Mouse (Mus musculus): ENCODE measurements at regions not wholly inside any gene's neighbourhood (a gene's known extent, or its start where the extent isn't known, plus 50 kb on each side); places are given as distances from the start of the nearest gene placed in this dataset.

DNA sequence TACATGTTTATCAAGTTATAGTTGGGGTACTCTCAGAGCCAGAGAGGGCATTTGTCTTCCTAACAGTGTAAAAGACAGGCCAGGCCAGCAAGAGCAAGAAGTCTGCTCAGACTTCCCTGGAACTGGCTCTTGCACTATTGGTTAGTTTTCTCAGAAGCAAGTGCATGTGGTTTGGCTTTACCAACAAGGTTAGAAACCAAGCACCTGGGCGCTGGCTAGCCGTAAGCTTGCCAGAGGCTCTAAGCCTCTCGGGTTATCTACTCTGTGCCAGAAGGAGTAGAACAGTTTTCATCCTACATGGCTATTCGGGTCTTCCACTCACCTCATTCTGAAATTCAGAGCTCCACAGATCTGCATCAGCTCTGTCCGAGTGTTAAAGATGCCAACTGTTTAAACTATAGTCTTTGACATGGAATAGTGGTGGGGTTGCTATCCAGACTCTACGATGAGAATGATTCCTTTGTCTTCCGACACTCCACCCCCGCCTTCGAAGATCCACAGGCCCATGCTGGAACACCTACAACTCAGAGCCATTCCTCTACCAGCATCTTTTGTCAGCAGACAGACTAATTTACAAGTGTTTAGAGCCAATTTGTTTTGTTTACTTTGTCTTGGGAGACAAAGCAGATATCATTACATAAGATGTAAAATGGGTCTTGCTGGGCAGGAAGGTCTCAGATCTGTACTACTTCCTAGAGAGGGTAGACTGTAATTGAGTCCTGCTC lies 338.4 kb upstream of the Jarid2 start:
- no peak overlapping the region for H3K9ac ChIP-seq
- no peaks in the 10 kb centered on the region for H3K36me3 ChIP-seq (ENCODE audit: poor library complexity, severe bottlenecking)
- no peaks in the 10 kb centered on the region for H3K27me3 ChIP-seq
- ATAC-seq, result no peak
- no peaks in the 10 kb centered on the region for H3K9me3 ChIP-seq (replicated peaks)
- WGBS, result 84% methylated on average over 9 of the region's 9 CpGs
- H3K4me2 ChIP-seq, result no peak overlapping the region
- H3K4me1 ChIP-seq, result no peaks in the 10 kb centered on the region
- no peak overlapping the region for H3K4me3 ChIP-seq
- H3K27ac ChIP-seq, result no peak overlapping the region

DNA sequence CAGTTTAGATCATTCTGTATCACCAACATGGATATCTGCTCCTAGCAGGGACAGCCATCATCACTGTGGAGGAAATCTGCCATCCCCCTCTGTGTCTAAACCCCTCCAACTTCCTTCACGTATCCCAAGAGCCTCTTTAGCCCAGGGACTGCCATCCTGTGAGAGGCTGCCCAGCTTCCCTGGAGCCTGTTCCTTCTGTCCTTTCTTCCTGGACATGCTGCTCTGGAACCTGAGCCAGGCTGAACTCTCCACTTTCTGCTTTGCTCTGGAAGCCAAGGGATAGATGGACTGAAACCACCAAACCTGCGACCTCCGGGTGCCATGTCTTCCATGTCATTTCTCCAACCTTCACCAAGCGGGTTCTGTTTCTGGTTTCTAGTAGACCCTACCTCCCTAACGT lies 335.3 kb upstream of the Jarid2 start:
- H3K4me3 ChIP-seq, result no peak overlapping the region
- peaks cover 5% of the 10 kb centered on the region; the same call in 1 of the 2 replicates for H3K4me1 ChIP-seq

DNA sequence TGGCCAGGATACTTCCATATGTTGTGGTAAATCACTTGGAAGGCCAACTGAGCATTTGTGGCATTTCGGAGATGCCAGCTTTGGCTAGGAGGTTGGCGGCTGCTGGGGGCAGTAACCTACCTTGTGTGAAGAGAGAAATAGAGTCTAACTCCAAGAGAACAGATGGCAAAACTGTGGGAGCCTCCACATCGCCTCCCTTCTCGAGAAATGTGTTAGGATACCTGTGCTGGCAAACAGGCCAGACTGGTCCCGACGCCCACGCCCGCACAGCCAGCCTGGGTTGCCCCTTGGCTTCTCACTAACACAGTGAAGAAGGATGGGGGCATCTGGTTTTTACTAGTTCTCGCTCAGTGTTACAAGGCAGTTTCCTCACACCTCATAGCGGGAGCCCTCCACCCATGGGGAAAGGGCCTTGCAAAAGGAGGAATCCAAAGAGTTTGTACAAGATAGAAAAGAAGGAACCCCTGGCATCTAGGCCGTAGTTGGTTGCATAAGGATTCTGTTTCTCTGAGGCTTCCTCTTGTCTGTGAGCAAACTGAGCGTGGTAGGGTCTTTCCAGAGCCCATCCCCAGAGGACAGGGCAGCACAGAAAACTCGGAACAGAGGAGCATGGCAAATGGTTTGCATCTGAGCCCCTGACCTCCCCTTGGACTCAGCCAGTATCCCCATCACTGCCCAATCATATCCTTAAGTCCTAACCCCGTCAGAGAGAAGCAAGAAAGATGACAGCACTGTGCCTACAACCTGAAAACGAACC lies 330.5 kb upstream of the Jarid2 start:
- no peak for ATAC-seq
- Histone ChIP-seq H3K4me1 (peaks cover 12% of the 10 kb centered on the region), H3K9ac (no peak overlapping the region), H3K9me3 (replicated peaks) (no peaks in the 10 kb centered on the region), H3K36me3 (ENCODE audit: poor library complexity, severe bottlenecking) (no peaks in the 10 kb centered on the region), H3K4me3 (no peak overlapping the region), H3K27ac (no peak overlapping the region), H3K27me3 (no peaks in the 10 kb centered on the region), H3K4me2 (no peak overlapping the region)
- 76% methylated on average over 15 of the region's 15 CpGs for WGBS

More for the DNA sequence above, 335.3 kb upstream of the Jarid2 start:
- 95% methylated on average over 5 of the region's 5 CpGs for WGBS
- H3K27ac ChIP-seq, result no peak overlapping the region
- no peaks in the 10 kb centered on the region for H3K9me3 ChIP-seq (replicated peaks)
- ATAC-seq, result no peak
- H3K27me3 ChIP-seq, result no peaks in the 10 kb centered on the region
- no peak overlapping the region for H3K4me2 ChIP-seq
- no peaks in the 10 kb centered on the region for H3K36me3 ChIP-seq (ENCODE audit: poor library complexity, severe bottlenecking)
- no peak overlapping the region for H3K9ac ChIP-seq

DNA sequence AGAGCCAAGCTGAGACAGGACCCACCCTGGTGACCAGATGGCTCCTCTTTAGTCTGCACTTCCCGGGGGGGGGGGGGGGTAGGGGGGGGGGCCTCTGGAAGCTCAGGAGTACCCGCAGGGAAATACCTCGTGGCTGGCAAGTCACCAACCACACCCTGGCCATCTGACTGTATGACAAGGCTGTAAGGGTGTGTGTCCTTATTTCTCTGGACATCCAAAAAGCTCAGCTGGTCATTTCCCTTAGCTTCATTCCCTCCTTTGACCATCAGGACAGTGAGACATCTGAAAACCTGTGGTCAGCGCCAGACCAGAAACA lies 329.9 kb upstream of the Jarid2 start:
- H3K27me3 ChIP-seq, result no peaks in the 10 kb centered on the region
- H3K27ac ChIP-seq, result no peak overlapping the region
- no peaks in the 10 kb centered on the region for H3K36me3 ChIP-seq (ENCODE audit: poor library complexity, severe bottlenecking)
- peaks cover 12% of the 10 kb centered on the region for H3K4me1 ChIP-seq
- H3K9ac ChIP-seq, result no peak overlapping the region
- 53% methylated on average over 3 of the region's 4 CpGs for WGBS
- no peaks in the 10 kb centered on the region for H3K9me3 ChIP-seq (replicated peaks)
- no peak for ATAC-seq
- H3K4me3 ChIP-seq, result no peak overlapping the region
- H3K4me2 ChIP-seq, result no peak overlapping the region

DNA sequence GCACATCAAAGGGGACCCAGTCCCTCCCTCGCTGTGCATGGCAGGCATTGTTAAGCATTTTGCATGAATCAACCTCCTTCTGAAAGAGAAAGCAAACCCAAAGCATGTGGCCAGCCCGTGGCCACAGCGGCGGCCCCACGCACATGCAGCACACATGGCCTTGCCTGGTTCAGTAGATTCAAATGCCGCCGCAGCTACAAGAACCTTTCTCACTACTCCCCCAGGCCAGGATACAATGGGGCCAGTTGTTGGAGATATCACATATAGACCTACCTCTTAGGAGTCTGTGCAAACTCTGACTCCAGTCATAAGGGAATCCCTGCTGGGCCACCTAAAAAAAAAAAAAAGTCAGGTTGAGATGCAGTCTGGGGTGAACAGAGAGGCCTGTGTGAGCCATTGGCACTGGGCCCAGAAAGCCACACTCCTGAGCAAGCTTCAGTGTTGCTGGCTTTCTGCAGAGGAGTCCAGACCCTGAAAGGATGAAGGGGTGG lies 329.4 kb upstream of the Jarid2 start:
- Histone ChIP-seq H3K4me3 (no peak overlapping the region), H3K27me3 (no peaks in the 10 kb centered on the region), H3K9ac (no peak overlapping the region), H3K4me2 (no peak overlapping the region), H3K4me1 (peaks cover 12% of the 10 kb centered on the region), H3K9me3 (replicated peaks) (no peaks in the 10 kb centered on the region), H3K36me3 (ENCODE audit: poor library complexity, severe bottlenecking) (no peaks in the 10 kb centered on the region), H3K27ac (no peak overlapping the region)
- ATAC-seq, result no peak
- 55% methylated on average over 7 of the region's 7 CpGs for WGBS

DNA sequence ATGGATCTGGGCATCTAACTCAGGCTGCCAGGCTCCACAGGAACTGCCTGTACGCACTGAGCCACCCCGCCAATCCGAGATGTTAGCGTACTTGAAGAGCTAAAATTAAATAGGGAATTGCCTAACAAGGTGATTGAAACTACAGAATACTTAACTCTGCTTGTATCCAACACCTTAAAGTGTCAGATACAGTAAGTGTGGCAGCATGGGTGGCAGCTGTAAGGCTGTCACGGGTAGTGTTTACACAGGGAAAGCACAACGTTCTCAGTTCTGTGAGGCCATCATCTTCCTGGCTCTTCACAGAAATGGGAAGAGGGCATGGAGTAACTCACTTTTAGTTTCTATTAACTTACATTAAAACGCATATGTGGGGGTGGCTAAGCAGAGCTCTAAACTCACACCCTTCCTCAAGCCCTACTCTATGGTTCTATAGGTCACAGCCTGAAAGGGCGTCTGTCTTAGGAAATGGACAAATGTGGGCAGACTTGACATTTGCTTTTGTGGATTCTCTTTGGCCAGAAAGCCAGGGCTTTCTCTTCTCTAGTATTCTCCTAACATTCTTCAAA lies 325.2 kb upstream of the Jarid2 start:
- Histone ChIP-seq H3K36me3 (ENCODE audit: poor library complexity, severe bottlenecking) (no peaks in the 10 kb centered on the region), H3K27ac (no peak overlapping the region), H3K4me3 (no peak overlapping the region), H3K4me1 (peaks cover 7% of the 10 kb centered on the region), H3K4me2 (no peak overlapping the region), H3K9ac (no peak overlapping the region), H3K27me3 (no peaks in the 10 kb centered on the region), H3K9me3 (replicated peaks) (no peaks in the 10 kb centered on the region)
- 87% methylated on average over 8 of the region's 8 CpGs for WGBS
- ATAC-seq, result no peak

DNA sequence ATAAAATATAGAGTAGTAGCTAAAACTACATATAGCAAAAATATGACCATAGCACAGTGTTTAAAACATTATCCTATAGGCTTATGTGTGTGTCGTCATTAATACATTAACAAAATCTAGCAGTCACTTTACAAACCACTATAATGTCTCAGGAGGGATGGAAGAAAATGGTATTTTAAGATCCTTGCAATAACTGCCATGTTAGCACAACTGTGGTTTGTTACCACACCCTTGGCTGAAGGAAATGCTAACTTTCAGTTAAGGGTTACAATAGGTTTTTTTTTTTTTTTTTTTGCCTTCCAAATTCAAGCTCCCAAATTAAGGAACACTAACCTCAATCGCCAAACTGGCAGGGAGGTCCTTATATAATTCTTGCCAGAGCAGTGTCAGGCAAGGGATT lies 322.0 kb upstream of the Jarid2 start:
- H3K9me3 ChIP-seq (replicated peaks), result no peaks in the 10 kb centered on the region
- WGBS, result 88% methylated on average over 2 of the region's 2 CpGs
- no peak overlapping the region for H3K4me3 ChIP-seq

DNA sequence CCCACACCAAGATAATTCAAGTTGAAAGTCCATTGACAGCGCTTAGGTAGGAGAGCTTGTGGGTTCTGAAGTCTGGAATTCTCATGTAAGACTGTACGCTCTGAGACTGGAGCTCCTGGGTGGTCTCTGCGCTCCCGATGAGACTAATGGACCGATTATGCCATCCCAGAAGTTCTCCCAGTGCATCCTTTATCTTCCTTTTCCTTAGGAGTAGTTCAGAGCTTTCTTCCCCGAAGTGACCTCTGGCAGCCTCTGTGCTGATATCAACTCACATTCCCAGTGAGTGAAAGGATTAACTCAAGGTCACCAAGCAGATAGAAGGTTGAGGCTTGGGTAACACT lies 320.7 kb upstream of the Jarid2 start:
- Histone ChIP-seq H3K9ac (no peak overlapping the region), H3K27me3 (no peaks in the 10 kb centered on the region), H3K36me3 (ENCODE audit: poor library complexity, severe bottlenecking) (no peaks in the 10 kb centered on the region), H3K4me1 (no peaks in the 10 kb centered on the region), H3K9me3 (replicated peaks) (no peaks in the 10 kb centered on the region), H3K4me2 (no peak overlapping the region), H3K4me3 (no peak overlapping the region), H3K27ac (no peak overlapping the region)
- ATAC-seq, result no peak
- 90% methylated on average over 6 of the region's 6 CpGs for WGBS

More for the DNA sequence above, 322.0 kb upstream of the Jarid2 start:
- H3K4me2 ChIP-seq, result no peak overlapping the region
- no peaks in the 10 kb centered on the region for H3K36me3 ChIP-seq (ENCODE audit: poor library complexity, severe bottlenecking)
- ATAC-seq, result no peak
- H3K4me1 ChIP-seq, result no peaks in the 10 kb centered on the region
- H3K27ac ChIP-seq, result no peak overlapping the region
- H3K27me3 ChIP-seq, result no peaks in the 10 kb centered on the region
- H3K9ac ChIP-seq, result no peak overlapping the region

DNA sequence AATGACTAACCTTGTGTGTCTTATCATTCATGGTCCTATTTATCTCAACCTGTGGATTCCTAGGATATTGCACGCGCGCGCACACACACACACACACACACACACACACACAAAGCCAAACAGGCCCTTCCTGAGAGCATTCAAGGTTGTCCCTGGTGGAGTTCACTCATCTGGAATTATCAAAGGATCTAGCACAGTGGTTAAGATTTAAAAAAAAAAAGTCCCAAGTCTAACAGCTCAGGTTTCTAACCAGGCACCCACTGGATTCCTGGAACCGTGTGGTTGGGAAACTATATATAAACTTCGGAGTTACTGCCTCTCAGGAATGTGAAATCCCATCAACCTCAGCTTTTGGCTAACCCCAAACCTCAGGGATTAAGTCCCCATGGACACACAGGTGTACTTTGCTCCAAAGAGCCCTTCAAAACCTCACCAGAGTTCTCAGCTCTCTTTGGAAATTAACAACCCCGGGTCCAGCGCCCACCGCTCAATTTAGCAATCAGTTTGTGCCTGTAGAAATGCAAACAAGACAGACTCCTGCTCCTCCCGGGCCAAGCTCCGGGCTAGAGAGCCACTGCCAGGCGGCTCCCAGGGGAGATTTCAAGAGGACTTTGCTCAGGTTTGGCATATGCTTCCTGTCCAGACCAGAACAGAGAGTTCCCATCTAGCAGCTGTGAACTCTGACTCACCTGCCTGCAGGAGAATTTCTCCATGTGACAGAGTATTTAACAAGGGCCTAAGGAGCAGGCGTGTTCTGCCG lies 320.1 kb upstream of the Jarid2 start:
- no peak overlapping the region for H3K9ac ChIP-seq
- H3K27ac ChIP-seq, result no peak overlapping the region
- H3K4me1 ChIP-seq, result no peaks in the 10 kb centered on the region
- H3K4me3 ChIP-seq, result no peak overlapping the region
- H3K36me3 ChIP-seq (ENCODE audit: poor library complexity, severe bottlenecking), result no peaks in the 10 kb centered on the region
- no peak for ATAC-seq
- no peaks in the 10 kb centered on the region for H3K9me3 ChIP-seq (replicated peaks)
- 73% methylated on average over 14 of the region's 14 CpGs for WGBS
- no peak overlapping the region for H3K4me2 ChIP-seq
- no peaks in the 10 kb centered on the region for H3K27me3 ChIP-seq

DNA sequence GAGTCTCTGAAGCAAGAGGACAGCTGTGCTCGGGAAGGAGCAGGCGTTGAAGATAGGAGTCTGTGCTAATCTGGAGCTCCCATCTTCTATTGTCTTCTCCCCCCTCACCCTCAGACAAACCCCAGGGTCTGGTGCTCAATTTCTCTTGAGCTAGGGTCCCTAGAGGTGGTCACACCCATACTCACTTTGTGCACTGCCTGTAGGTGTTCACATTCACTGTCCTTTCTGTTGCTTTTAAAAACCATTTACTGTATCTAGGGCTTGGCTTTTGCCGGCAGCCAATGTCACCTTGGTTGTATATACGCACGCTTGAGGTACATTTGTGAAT lies 319.6 kb upstream of the Jarid2 start:
- H3K36me3 ChIP-seq (ENCODE audit: poor library complexity, severe bottlenecking), result no peaks in the 10 kb centered on the region
- no peaks in the 10 kb centered on the region for H3K27me3 ChIP-seq
- WGBS, result 90% methylated on average over 5 of the region's 5 CpGs
- no peaks in the 10 kb centered on the region for H3K9me3 ChIP-seq (replicated peaks)
- H3K4me2 ChIP-seq, result no peak overlapping the region
- H3K4me1 ChIP-seq, result no peaks in the 10 kb centered on the region
- no peak for ATAC-seq
- no peak overlapping the region for H3K9ac ChIP-seq
- no peak overlapping the region for H3K4me3 ChIP-seq
- no peak overlapping the region for H3K27ac ChIP-seq

DNA sequence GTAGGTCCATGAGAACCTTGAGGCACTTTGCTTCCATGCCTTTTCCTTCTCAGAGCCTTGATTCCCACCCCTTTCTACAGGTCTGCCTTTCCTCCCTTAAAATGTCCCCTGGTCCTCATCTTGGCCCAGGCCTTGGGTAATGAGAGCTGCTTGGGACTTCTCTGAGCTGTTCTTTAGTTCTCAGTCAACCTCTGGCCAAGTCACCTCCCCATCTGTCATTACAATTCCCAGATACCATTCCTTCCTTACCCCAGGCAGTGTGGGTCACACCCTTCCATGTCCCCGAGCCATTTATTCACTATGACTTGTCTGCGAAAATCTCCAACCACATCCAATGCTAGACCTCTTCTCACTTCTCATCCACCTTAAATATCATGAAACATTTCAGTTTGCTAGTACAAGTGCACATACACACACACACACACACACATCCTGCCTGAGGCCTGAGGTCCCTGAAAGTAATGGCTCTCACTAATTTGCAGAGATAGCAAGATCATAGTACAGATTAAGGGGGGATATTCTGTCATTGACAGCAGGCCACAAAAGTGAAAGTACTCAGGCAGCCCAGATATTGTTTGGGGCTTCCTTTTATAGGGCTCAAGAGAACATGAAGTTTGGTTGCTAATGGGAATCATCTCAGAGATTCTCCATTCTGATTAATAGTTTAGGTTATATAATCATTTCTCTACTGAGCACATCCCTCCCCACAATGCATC lies 317.3 kb upstream of the Jarid2 start:
- Histone ChIP-seq H3K9ac (no peak overlapping the region), H3K4me3 (no peak overlapping the region), H3K4me1 (peaks cover 4% of the 10 kb centered on the region), H3K27ac (no peak overlapping the region), H3K36me3 (ENCODE audit: poor library complexity, severe bottlenecking) (no peaks in the 10 kb centered on the region), H3K9me3 (replicated peaks) (no peaks in the 10 kb centered on the region), H3K4me2 (no peak overlapping the region), H3K27me3 (no peaks in the 10 kb centered on the region)
- 93% methylated on average over 2 of the region's 2 CpGs for WGBS
- no peak for ATAC-seq

DNA sequence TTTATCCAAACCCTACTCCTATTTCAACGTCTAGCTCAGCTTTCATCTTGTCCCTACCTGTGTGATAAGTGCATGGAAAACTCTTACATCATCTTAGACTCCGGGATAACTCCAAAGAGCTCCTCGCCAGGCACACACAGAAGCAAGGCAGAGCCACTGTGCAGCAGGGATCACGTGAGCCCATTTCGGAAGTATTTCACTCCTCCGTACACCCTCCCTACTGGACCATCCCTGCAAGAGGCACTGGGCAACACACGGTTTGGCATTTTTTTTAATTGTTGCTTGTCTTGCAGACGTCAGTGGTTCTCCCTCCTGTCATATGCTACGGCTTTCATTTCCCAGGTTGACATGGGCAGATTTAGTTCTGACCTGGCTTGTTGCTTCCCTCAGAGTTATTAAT lies 316.0 kb upstream of the Jarid2 start:
- 76% methylated on average over 9 of the region's 9 CpGs for WGBS
- no peaks in the 10 kb centered on the region for H3K27me3 ChIP-seq
- no peaks in the 10 kb centered on the region for H3K9me3 ChIP-seq (replicated peaks)
- H3K4me2 ChIP-seq, result no peak overlapping the region
- H3K36me3 ChIP-seq (ENCODE audit: poor library complexity, severe bottlenecking), result no peaks in the 10 kb centered on the region
- H3K4me3 ChIP-seq, result no peak overlapping the region
- H3K27ac ChIP-seq, result no peak overlapping the region
- no peak overlapping the region for H3K9ac ChIP-seq
- H3K4me1 ChIP-seq, result peaks cover 14% of the 10 kb centered on the region
- no peak for ATAC-seq
